Mouse (Mus musculus) heart, postnatal 14 days (tissue): ENCODE results near the gene Dock9. TPM values are rescaled to one million over a fixed set of nuclear protein-coding genes. Genes with fewer than 3 reads are reported as not detected.
"Not testable (repeated sequence)": the region's sequence is repeated elsewhere in the genome, so short reads cannot be mapped to it uniquely, and the experiment has no call there.

Experiments used
- DNase-seq, 2 experiments: peaks; one replicate each; pipeline ENCODE4 v3.0.0; 2021 to 2022
- intact Hi-C: fragments of 180-260 bp; cut with DNase I; formaldehyde crosslinking; loops from one replicate; pipeline ENCODE4 v1.15.1; 2025
- total RNA-seq, 2 experiments: library from RNA; stranded (reverse); gene quantifications; 2 replicates each; pipeline ENCODE4 v1.2.3; 2021

Dock9 gene
- total RNA-seq, 2 experiments from 2014 or later: 41.2 to 45.2 TPM

DNA sequence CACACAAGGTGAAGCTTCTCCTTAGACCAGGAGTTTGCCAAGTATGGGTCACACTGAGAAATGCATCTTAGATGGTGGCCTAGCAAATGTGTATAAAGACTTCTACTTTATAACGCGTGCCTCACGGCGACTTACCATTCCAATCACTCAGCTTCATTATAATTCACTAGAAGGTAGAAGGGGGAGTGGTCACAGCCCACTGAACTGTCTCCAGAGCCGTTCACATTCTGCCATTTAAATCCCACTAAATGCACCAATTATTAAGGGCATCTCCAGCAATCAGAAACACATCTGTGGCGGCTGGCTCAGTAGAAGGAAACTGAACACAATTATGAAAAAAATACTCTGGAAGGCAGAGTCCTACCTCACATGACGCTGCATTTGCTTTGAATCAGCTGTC, 50.3 kb downstream of the Dock9 start:
- intact Hi-C loops: no loop called here

DNA sequence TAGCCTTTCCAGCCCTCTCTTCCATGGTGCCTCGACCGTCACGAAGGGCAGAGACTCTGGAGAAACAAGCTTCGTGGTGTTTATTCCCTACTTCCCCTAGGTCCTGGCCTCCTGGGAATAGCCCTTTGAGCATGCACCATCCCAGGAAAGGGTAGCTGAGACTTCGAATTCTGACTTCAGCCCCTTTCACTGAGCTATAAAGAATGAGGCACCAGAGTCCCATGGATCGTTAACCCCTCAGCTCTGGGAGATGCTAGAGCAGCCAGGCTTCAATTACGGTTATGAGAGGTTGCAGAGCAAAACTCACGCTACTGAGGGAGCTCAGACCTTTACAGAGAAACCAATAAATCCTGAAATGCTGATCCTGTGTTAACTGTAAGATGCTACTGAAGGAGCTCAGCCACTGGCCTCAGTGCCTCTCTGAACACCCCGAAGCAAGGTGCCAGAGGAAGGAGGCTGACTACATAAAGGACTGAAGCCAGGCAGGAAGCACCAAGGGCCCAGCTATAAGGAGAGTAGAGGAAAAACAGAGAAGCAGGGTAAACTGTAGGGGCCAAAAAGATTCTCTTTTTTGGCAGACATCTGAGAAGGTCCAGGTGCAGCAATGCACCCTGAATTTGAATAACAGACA, 53.7 kb downstream of the Dock9 start:
- intact Hi-C loops: no loop called here
- no peak for DNase-seq

More for the DNA sequence above, 50.3 kb downstream of the Dock9 start:
- DNase-seq: no peak

DNA sequence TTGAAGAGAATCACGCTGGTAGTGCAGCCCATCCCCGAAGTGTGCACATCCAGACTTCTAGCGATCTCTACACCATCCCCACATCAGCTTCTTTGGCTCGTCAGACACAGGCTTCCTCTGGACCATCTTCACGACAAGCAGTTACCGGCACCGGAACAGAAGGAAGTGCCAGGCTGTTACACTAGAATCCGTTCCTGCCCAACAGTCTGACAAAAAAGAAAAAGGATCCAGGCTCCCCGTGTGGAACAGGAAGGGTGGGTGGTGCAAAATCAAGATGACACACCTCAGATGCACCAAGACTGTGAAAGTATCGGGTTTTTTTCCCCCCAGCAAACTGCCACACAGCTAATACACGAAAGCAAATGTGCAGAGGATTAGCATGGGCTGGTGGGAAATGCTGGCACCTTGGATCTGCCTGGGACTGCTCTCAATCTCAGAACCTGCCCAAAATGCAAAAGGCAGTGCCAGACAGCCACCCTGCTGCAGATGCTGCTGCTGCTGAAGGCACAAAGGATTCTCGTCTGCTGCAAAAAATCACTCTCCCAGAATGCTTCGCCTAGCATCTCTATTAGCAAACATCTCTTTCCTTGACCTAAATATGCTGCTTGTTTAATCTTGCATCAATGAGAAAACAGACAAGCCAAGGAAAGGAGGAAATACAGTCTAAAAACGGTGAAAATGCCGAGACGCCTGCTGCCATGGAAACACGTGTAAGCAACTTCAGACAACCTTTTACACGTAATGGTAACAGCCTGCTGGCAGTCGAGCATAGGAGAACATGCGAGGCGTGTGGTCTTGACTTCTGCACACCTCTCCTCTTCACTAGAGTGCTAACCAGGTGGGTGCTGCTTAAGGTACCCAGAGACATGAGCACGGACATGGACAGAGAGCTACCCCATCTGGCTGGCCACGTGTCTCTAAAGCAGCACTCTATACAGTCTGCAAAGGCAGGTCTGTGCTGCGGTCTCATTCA, 58.9 kb downstream of the Dock9 start:
- no peak for DNase-seq
- intact Hi-C loops: no loop called here

DNA sequence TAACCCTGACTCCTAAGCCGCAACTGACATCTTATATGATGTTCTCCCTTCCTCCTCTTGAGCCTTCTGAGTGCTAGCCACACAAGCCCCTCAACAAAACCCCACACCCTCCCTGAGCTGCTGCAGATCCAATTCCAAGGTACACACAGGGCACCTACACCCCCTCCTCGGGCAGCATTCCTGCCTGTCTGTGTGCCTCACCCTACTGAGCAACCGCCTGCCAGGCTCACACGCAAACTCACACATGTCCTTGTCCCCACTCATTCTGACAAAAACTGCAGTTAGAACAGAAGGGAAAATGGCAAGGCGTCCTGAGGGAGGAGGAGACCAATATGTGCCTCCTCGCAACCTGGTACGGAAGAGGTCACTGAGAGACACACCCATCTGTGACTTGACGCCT, 60.4 kb downstream of the Dock9 start:
- intact Hi-C loops: no loop called here
- no peak for DNase-seq

DNA sequence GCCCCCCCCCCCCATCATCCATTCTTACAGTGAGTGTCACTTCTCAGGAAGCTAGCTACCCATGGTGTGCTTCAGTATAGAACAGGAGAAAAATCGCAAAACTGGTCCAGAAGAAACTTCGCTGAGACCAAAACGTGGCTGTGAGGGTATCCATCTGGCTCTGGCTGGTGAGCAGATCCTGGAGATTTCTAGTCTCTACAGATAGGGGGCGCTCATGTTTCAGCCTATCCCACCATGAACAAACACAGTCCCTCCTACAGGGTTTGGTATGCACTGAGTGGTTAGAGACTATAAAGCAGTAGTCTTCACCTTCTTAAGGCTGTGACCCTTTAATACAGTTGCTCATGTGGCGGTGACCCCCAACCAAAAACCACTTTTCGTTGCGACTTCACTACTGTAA, 62.0 kb downstream of the Dock9 start:
- intact Hi-C loops: no loop called here
- no peak for DNase-seq

DNA sequence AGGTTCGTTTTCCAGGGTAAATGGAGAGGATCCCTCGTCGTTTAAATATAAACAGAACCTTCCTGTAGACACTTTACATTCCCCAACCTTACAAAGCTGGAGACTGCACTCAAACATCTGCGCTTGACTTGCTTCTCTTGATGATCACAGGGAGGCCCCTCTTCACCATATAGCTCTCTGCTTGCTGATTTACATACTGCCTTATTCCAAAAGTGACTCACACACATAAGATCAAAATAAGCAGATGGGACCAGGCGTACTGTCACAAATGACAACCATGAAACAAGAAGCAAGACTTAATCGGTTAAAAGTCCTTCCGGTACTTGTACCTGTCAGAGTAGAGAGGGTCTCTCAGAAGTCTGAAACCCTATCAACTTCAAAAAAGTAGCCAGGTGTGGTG, 63.4 kb downstream of the Dock9 start:
- intact Hi-C loops: no loop called here
- no peak for DNase-seq

DNA sequence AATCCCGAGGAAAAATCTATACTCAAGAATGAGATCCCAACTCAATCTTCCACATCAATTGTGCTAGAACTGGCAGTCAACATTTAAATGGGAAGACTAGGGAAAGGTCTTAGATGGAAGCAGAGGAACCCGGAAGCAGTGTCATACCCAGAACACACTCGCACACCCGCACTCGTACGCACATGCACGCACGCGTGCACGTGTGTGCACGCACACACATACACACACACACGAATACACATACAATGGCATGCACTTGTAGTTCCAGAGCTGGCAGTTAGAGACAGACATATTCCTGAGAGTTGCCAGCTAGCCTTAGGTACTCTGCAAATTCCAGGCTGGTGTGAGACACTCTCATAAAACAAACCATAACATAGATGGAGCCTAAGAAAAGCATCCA, 63.9 kb downstream of the Dock9 start:
- DNase-seq: no peak
- intact Hi-C loops: no loop called here

DNA sequence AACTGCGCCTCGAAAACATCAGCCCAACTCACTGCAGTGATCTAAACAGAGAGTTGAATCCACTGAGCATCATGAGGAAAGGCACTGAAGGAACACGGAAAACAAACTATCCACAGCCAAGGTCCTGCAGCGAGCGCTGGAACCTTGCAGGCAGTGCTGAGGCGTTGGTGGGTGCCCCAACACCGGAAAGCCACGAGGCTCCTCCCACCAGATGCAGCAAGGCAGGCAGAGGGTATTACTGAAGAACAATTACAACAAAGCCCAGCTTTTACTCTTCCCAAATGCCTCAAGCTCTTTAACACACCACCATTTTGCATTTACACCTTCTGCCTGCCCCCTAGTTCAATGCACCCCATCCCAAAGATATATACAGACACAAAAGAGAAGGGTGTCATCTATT, 65.4 kb downstream of the Dock9 start:
- intact Hi-C loops: no loop called here
- DNase-seq: no peak

DNA sequence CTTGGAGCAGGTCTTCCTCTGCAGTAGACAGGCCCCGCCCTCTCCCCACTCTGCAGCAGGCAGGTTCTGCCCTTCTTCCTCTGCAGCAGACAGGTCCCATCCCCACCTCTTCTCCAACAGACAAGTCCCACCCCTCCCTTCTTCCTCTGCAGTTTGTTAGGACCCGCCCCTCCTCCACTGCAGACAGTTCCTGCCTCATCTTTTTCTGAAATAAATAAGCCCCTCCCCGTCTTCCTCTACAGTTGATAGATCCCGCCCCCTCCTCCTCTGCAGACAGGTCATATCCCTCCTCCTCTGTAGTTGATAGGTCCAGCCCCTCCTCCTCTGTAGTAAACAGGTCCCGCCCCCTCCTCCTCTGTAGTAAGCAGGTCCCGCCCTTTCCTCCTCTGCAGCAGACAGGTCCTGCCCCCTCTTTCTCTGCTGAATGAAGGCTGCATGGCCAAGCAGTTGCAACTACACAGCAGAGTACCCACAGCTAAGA, 65.9 kb downstream of the Dock9 start:
- DNase-seq: no peak
- intact Hi-C loops: no loop called here

DNA sequence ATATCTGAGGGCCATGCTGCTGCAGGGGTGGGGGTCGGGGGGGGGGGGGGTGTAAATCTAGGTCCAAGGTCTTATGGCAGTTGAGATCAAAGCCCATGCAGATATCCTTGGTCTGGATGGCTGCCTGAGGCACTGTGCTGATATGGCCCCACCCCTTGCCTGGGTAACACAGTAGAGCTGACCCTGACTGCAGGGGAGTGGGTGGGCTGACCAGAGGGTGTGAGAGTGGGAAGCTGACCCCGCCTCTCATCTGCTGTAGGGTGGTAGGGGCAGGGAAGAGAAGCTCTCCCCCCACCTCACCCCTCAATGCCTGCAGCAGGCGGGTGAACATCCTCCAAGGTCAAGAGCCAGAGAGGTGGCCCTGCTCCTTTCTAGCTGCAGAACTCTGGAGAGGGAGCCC, 66.7 kb downstream of the Dock9 start:
- intact Hi-C loops: no loop called here
- DNase-seq: no peak

DNA sequence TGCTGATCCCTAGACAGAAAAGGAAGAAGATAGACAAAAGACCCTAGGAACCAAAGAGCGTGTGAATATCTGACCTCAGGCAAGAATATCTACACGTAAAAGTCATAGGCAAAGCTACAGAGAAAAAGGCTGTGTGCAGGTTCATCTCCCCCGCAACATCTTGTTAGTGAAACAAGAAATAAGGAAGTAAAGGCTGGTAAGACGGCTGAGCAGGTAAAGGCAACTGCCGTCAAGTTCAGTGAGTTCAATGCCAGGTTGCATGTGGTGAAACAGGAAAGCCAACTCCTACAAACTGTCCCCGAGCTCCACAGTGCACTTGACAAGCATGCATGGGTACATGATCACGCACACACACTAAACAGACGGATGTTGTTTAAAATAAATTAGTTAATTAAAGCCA, 69.6 kb downstream of the Dock9 start:
- intact Hi-C loops: no loop called here
- no peak for DNase-seq

DNA sequence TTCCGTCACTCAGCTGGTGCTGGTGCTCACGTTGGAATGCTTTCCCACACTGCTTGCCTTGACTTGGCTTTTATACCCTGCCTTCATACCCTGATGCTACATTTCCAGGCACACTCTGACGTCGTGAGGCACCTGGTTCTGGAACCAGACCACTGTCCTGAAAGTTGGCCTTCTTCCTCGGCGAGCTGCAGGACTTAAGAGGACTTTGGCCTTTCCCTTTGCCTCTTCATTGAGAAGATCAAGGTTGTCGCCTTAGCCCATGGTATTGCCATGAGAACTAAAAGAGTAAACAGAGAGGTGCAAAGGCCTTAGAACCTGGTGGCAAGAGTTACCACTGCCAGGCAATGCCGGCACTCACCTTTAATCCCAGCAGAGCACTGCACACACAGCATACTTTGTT, 73.1 kb downstream of the Dock9 start:
- intact Hi-C loops: no loop called here
- no peak for DNase-seq

DNA sequence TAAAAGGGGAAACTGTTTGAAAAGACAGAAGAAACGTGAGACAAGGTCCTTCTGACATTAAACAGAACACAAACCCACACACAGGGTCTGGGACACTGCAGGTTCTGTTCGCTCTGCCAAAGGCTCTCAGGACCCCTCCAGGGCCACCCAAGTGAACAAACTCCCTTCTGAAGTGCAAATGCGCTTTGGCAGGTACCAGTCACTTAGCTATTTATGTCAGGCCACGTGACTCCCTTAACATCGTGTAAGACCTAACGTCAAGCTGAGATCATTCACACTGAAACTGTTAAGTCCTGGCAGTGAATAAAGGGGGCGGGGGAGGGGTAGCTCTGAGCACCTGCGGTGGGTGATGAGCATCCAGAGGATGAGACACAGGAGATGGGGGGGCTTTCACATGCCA, 74.9 kb downstream of the Dock9 start:
- intact Hi-C loops: no loop called here
- DNase-seq: no peak

DNA sequence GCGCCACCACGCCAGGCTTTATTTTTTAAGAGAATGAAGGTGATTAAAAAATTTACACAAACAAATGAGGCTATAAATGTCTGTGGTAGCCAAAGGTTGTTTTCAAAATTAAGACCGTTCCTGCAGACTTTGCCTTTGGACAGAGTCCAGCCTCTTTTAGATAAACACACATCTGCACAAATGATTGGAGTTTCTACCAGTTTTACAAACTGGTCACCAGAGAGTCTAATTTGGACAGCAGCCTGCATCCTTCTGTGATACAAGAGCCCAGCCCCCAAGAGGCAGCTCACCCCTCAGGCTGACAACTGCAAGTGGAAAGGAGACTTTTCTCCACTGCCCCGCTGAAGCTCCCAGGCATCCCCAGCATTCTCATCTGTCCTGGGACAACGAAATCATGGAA, 76.2 kb downstream of the Dock9 start:
- peak; percentile 35 to 55 for DNase-seq
- intact Hi-C loops: no loop called here

DNA sequence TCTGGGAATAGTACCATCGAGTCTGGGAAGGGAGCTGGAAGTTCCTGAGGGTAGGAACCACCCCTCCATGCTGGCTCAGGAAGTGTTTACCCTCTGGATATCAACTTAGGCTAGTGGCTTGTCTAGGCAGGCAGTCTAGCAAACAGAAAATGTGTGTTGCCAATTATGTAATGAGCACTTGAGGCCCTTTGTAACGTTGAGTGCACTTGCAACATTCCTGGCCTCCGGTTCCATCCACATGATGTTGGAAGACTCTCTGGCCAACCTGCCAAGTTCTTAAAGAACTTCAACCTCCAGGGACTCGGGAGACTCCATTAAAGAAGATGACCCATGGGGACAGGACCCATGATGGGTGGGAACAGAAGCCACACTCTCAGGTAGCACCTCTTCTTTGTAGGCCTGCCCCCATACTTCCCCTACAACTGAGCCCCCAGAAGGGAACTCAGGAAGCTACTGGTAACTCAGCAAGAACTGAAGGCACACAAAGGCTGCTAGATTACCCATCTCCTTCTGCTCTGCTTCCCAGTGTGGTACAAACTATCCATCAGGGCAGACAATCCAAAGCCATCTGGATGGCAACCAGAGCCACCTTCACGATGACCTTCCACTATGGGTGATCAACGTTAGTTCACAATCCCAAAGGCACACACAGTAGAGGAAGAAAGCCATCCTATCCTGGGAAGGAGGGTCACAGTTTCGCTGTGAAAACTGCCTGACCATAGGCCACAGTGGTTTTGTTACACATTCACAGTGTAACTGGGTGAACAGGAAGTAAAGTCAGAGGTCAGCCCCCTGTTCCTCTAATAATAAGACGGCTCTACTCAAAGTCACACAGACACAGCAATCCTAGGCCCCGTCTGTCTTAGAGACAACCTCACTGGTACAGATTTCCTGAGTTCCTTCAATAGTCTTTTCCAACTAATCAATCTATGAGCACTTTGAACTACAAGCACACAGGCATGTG, 77.7 kb downstream of the Dock9 start:
- DNase-seq: peak in 1 of 2 experiments; percentile 42
- intact Hi-C loops: no loop called here

DNA sequence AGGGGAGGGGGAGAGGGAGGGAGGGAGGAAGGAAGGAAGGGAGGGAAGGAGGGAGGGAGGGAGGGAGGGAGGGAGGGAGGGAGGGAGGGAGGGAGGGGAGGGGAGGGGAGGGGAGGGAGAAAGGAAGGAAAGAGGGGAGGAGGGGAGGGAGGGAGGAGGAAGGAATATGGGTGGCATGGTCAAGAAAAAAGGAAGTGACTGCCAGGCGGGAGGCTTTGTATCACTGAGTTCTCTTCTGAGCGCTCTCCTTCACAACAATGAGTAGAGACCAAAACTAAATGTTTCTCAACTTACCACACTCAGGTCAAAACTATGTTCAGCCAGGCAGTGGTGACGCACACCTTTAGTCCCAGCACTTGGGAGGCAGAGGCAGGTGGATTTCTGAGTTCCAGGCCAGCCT, 82.8 kb downstream of the Dock9 start:
- DNase-seq, intact Hi-C loops: not testable (repeated sequence)

DNA sequence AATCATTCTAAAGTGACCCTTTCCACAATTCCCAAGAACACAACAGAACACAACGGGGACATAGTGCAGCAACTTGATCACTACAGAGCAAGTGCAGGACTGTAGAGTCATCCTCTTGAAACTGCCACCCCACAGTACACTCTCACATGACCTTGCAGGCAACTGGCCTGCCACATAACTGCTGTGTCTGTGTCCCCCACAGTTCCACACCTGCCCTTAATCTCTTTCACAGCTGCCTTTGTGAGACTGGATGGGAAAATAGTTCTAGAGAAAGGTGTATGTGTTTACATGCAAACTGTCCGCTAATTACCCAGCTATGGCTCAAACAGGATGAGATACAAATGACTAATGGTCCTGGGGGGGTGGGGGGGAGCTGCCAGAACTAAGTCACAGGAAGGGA, 83.4 kb downstream of the Dock9 start:
- DNase-seq: no peak
- intact Hi-C loops: no loop called here

DNA sequence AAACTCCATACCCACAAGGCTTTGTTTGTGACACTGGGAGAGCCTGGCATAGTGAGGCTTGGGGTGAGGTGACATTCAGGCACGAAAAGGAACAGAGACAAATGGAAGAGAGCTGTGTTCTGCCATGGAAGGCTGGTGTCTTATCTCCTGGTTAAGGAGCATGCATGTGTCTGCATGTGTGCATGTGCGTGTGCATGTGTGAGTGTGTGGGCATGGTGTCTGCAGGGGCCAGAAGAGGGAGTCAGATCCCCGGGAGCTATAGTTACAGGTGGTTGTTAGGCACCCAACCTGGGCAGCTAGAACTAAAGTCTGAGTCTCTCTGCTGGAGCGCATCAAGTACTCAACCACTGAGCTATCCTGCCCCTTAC, 83.8 kb downstream of the Dock9 start:
- intact Hi-C loops: no loop called here

DNA sequence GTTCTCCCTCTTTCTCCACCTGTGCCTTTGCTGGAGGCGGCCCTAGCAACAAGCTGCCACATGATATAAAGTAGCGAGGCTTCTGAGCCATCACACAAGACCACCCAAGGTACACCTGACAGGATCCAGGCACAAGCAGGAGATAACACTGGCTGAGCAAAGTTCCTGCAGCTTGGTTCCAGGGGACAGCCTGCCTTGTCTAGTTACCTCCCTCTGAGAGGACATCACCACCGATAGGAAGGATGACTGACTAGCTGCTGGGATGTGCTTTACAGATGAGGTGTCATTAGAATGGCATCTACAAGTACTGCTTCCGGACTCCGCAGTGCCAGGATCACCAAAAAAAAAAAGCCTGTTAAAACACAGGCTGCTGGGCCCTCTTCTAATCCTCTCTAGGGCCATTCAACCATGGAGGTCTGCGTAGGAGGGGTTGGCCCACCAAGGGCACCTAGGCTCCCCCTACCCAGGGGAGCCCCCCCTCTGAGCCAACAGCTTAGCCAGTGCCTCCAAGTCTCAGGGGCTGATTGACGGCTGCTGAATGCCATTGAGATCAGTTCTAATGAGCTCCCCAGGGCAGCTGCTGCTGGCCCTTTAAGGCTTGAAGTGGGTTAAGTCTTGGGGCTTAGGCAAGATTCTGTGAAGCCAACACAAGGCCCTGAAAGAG, 84.3 kb downstream of the Dock9 start:
- DNase-seq: no peak
- intact Hi-C loops: no loop called here

More for the DNA sequence above, 83.8 kb downstream of the Dock9 start:
- DNase-seq: no peak
